Mouse (Mus musculus): ENCODE data around the gene Zg16.
"Not testable (repeated sequence)": the region's sequence is repeated elsewhere in the genome, so short reads cannot be mapped to it uniquely, and the experiment has no call there.

The Zg16 gene

GRCm38 (mm10) chr7:127087278-127088010 lies at the start of gene Zg16:
TSS of gene Zg16 (minus strand) at chr7:127087328.
- DNase-seq: not testable (repeated sequence)

- DNase-seq: no peak
Observed at GRCm38 (mm10) chr7:127136181-127137071, 49.3 kb upstream of the Zg16 start.

- no peak for DNase-seq
Observed at GRCm38 (mm10) chr7:127134821-127135447, 47.8 kb upstream of the Zg16 start.

GRCm38 (mm10) chr7:127133125-127133524 lies 46.0 kb upstream of the Zg16 start:
- DNase-seq: no peak

GRCm38 (mm10) chr7:127129638-127130037 lies 42.5 kb upstream of the Zg16 start:
- DNase-seq: peak; percentile 85 to 87

GRCm38 (mm10) chr7:127121911-127122270 lies 34.8 kb upstream of the Zg16 start, which contains the start of gene Qprt:
TSS of gene Qprt (minus strand) at chr7:127122226.
- DNase-seq: no peak

GRCm38 (mm10) chr7:127121061-127121910 lies 34.2 kb upstream of the Zg16 start:
- DNase-seq: no peak

GRCm38 (mm10) chr7:127118671-127119445 lies 31.7 kb upstream of the Zg16 start:
- DNase-seq: no peak

GRCm38 (mm10) chr7:127117948-127118347 lies 30.8 kb upstream of the Zg16 start:
- DNase-seq: peak; percentile 35 to 53

GRCm38 (mm10) chr7:127116331-127116935 lies 29.3 kb upstream of the Zg16 start:
- no peak for DNase-seq

GRCm38 (mm10) chr7:127114920-127115319 lies 27.8 kb upstream of the Zg16 start:
- DNase-seq: no peak

- no peak for DNase-seq
Observed at GRCm38 (mm10) chr7:127113614-127114259, 26.6 kb upstream of the Zg16 start.

GRCm38 (mm10) chr7:127112921-127113597 lies 25.9 kb upstream of the Zg16 start:
- DNase-seq: no peak

GRCm38 (mm10) chr7:127112251-127112841 lies 25.2 kb upstream of the Zg16 start:
- DNase-seq: no peak

GRCm38 (mm10) chr7:127111461-127111860 lies 24.3 kb upstream of the Zg16 start:
- DNase-seq: peak; percentile 70 to 76

GRCm38 (mm10) chr7:127110239-127111007 lies 23.3 kb upstream of the Zg16 start:
- DNase-seq: peak; percentile 91 to 92

- DNase-seq: peak; percentile 50 to 61
Observed at GRCm38 (mm10) chr7:127105551-127105950, 18.4 kb upstream of the Zg16 start.

GRCm38 (mm10) chr7:127104560-127105332 lies 17.6 kb upstream of the Zg16 start:
- peak; percentile 89 to 93 for DNase-seq

Measured in cerebellum, postnatal 10 days (tissue).